Comparison of ENCODE assay signal across 17 mouse cellular contexts in the genomic region with DNA sequence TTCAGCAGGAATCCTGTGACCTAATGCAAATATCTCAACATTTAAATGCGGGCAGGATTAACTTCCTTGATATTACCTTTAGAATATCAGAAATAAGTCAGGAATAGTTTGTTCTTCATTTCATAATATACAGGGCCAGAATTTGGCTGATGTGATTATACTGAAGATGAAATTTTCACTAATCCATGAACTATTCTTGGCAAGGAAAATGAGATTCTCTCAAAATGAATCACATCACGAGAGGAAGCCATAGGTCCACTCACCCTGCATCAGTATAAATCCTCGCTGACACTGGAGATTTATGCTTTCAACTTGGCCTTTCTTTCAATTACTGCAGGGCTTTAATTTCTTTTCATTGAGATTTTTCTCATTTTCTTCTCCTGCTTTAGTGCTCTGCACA.
"Had no signal": no experiment of that assay in that cellular context is flagged by ENCODE, and none has a peak within 500 bp of the region (broad histone marks: within the 10 kb centered on the region; RNA-seq: fewer than 3 reads in every experiment).

No protein-coding gene starts in this region.

- ATAC-seq: liver, embryonic 12.5 days; liver, postnatal 0 days; lung, postnatal 0 days; midbrain, embryonic 13.5 days; midbrain, embryonic 15.5 days; midbrain, embryonic 16.5 days had no signal

- DNase-seq: left cerebral cortex, postnatal 4 days; liver; liver, embryonic 13.5 days; liver, postnatal 0 days; lung, adult 18-20 months; lung, adult 2 months; lung, embryonic 14.5 days; lung, postnatal 10 days; lung, postnatal 14 days; lung, postnatal 36 days; lung, postnatal 4 days; midbrain, embryonic 14.5 days had no signal
